Mouse (Mus musculus): ENCODE measurements around the gene Serinc5. TPM values are rescaled to one million over a fixed set of nuclear protein-coding genes. Genes with fewer than 3 reads are reported as not detected.

Serinc5 gene
- polyA plus RNA-seq, 1 experiment = 8.7 TPM

DNA sequence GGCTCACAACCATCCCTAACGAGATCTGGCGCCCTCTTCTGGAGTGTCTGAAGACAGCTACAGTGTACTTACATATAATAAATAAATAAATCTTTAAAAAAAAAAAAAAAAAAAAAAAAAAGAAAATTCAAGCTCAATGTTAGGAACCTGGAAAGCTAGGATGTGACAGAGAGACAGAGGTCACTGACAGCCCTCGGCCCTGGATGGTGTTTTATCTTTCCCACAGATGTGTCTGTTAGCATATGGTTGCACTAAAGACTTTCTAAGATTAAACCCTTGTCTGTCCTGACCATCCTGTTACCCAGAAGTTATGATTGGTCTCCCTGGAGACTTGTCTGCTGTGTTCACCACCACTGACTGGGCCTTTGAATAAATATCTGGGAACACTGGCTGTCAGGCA is 33.3 kb downstream of the Serinc5 start:
- TF ChIP-seq GATA1 (IDR thresholded peaks at IDR 0.05; ENCODE audit: low read length) = no peak

GRCm38 (mm10) chr13:92644753-92645152 is 33.9 kb downstream of the Serinc5 start:
- TF ChIP-seq GATA1 (IDR thresholded peaks at IDR 0.05; ENCODE audit: low read length) = no peak

DNA sequence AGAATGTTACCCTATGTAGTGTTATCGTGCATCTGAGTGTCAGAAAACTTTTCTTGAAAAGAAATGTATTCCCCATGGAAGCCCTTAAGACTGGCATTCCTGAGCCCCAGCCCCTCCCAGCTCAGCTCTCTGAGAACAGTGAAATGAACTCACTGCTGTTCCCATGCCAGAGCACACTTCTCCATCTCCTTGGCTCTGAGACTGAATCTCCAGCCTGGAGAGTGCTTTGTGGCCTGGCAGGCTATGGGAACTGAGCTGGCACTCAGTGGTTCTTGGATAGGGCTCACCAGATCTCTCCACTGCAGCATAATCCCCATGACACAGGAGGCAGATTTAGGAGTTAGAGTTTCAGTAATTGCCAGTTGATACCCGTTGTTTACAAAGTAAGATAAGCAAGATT is 36.8 kb downstream of the Serinc5 start:
- no peak for TF ChIP-seq GATA1 (IDR thresholded peaks at IDR 0.05; ENCODE audit: low read length)

DNA sequence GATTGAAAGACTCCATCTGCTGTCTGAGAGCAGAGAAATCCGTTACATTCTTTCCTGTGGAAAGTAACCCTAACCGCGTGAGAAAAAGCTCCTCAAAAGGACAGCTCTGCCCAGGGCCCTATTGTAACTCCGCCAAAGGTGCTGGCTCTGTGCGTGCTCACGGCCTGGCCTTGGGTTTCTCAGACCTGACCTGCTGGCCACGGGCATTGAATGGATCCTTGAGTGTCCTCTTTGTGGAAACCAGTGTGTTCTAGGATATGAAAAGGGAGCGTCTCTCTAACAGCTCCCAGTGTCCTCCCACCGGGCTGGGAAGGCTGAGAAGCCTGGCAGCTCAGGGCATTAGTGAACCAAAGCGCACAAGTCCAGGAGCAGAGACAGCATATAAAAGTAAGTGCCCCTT is 38.2 kb downstream of the Serinc5 start:
- TF ChIP-seq GATA1 (IDR thresholded peaks at IDR 0.05; ENCODE audit: low read length) = no peak

- TF ChIP-seq GATA1 (IDR thresholded peaks at IDR 0.05; ENCODE audit: low read length) = no peak
Measured at GRCm38 (mm10) chr13:92650956-92651355, 40.1 kb downstream of the Serinc5 start.

- no peak for TF ChIP-seq GATA1 (IDR thresholded peaks at IDR 0.05; ENCODE audit: low read length)
Measured at GRCm38 (mm10) chr13:92652498-92652897, 41.6 kb downstream of the Serinc5 start.

DNA sequence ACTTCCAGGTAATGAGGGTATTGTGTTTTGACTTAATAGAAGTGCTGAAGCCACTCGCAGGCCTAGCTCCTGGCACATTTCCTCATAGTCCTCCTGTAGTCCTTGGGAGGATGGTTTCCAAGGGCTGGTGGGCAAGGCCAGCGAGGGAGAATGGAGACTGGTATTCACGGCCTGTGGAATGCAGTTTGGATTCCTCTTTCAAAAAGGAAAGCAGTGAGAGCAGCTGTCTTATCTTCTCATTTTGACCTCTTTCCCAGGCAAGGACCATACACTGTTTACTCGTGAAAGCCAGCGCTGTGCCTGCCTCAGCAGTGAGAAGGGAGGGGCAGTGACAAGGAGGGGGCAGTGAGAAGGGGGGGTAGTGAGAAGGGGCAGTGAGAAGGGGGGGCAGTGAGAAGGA is 42.4 kb downstream of the Serinc5 start:
- no peak for TF ChIP-seq GATA1 (IDR thresholded peaks at IDR 0.05; ENCODE audit: low read length)

DNA sequence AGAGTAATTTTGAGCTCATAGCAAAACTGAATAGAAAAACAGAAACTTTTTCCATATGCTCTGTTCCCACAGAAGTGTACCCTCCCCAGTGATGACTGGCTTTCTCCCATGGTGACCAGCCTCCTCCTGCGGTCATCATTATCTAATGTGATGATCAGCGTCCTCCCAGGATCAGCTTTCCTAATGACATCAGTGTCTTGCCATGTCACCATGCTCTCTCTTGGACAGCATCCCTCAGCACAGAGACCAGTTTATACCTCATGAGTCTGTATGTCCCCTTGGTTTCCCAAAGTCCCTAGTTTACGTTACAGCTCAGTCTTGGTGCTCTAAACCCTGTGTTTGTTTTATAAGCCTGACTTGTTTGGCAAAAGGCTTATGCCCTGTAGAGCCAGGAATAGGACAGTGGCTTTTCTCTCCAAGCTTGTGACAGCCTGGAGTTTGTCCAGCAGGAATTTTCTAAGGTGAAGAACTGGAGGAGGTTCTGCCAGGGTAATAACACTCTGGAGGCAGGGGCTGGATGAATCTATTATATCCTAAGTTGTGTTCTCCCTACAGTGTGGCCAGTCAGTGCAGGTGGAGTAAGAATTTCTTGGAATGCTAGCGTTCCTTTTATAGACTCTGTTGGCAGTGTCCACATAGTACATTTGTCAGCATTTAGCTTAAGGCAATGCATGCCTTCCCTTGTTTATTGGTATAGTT is 46.1 kb downstream of the Serinc5 start:
- no peak for TF ChIP-seq GATA1 (IDR thresholded peaks at IDR 0.05; ENCODE audit: low read length)

GRCm38 (mm10) chr13:92659611-92660010 is 48.7 kb downstream of the Serinc5 start:
- TF ChIP-seq GATA1 (IDR thresholded peaks at IDR 0.05; ENCODE audit: low read length) = no peak

- no peak for TF ChIP-seq GATA1 (IDR thresholded peaks at IDR 0.05; ENCODE audit: low read length)
Measured at GRCm38 (mm10) chr13:92662555-92663286, 51.8 kb downstream of the Serinc5 start.

DNA sequence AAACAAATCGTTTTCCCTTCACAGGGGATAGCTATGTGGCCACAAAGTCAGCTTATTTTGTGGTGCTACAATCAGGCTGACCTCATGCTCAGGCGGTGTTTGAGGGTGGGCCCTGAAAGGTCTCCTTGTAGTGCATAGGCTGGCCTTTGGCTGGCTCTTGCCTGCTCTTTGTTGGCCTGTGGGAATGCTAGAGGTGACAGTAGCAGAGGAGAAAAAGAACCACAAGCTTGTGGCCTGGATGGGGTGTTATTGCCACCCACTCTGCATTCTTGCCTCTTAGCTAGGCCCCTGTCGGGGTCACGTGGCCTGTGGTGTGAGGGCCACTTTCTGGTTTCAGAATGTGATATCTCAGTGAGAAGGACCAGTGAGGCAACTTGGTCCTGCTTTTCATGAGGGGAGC is 54.1 kb downstream of the Serinc5 start:
- TF ChIP-seq GATA1 (IDR thresholded peaks at IDR 0.05; ENCODE audit: low read length) = no peak

DNA sequence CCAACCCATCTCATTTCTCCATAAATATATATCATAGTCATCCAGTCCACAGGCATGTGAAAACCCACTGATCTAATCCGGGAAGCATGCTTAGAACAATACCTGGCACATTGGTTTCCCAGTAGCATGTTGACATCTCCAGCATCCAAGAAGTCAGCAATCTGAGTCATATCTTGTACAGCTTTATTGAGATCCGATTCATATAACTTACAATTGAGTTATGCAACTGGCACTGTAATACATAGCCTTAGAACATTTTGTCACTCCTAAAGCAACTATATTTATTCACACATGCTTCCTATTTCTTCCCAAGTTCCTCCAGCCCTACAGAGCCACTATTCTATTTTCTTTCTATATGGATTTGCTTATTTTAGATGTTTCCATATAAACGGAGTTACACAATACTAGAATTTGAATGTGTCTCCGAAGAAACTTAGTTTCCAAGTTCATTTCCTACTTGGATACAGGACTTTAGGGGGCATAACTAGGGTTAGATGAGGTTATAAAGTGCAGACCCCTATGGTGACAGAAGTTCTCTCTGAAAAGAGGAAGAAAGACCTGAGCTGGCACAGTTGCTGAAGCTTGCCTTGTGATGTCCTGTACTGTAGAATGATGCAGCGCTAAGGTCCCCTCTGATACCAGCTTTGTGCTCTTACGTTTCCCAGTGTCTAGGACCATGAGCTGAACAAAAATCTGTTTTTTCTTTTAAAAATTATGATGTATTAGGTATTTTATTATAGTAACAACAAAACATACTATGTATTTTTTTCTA is 57.5 kb downstream of the Serinc5 start:
- TF ChIP-seq GATA1 (IDR thresholded peaks at IDR 0.05; ENCODE audit: low read length) = no peak

GRCm38 (mm10) chr13:92671727-92672126 is 60.8 kb downstream of the Serinc5 start:
- TF ChIP-seq GATA1 (IDR thresholded peaks at IDR 0.05; ENCODE audit: low read length) = no peak

DNA sequence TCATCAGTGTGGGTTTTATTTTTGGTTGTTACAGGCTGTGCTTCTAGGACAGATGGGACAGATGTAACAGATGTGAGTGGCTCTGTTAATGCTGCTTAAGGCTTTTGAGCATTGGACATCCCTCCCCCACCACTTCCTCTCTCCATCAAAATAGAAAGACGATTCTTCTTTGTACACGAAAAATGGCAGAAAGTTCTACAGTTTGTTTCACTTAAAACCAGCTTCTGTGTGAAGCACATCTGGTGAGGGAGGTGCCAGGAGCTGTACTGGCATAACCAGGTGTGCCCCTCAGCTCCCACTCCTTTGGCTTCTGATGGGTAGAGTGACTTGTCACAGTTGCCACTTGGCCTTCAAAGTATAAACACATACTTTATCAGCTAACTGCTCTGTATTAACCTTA is 63.8 kb downstream of the Serinc5 start:
- no peak for TF ChIP-seq GATA1 (IDR thresholded peaks at IDR 0.05; ENCODE audit: low read length)

- TF ChIP-seq GATA1 (IDR thresholded peaks at IDR 0.05; ENCODE audit: low read length) = no peak
Measured at GRCm38 (mm10) chr13:92675308-92675707, 64.4 kb downstream of the Serinc5 start.

DNA sequence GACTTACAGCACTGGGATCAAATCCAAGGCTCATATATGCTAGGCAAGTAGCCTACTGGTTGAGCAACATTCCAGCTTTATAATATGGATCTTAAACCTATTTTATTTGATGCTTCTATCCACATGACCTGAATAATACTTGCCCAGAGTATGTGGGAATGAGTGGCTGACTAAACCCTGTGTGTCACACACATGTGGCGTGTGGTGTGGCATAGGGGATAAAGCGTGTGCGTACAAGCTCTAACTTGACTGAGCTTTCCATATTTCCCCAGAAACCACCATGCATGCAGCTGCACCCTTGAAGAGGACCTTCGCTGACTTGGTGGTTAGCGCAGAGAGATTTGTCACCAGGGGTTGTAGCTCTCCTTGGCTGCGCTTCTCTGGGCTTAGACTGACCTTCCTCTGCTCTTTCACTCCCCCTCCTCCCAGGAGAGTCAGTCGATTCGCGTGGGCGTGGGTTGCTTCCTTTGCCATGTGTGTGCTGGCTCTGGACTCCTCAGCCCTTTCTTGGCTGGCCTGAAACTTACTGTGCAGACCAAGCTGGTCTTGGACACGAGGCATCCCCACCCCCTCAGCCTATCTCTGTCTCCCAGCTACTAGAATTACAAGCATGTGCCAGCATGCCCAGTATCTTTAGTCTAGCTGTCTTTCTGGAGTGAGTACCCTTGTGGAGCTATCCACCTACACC is 65.2 kb downstream of the Serinc5 start:
- TF ChIP-seq GATA1 (IDR thresholded peaks at IDR 0.05; ENCODE audit: low read length) = no peak
